Mouse (Mus musculus): ENCODE measurements around the gene Pak1.

DNA sequence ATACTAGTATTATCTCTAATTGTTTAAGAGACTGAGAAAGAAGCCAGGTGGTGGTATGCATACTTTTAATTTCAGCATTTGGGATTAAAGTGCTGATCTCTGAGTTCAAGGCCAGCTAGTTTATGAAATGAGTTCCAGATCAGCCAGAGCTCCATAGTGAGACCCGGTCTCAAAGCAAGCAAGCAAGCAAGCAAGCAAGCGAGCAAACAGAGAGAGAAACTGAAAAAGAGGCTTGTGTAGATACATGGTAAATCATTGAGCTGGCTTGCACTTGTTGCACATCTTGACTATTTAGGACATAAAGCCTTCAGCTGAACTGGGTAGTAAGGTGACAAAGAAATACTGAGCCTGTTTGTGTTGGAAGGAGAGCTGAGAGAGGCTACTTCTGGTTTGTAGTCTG is 44.6 kb downstream of the Pak1 start:
- TF ChIP-seq TCF12 (IDR thresholded peaks at IDR 0.05; ENCODE audit: low read depth, low read length) = no peak
- no peak for TF ChIP-seq NRF1 (IDR thresholded peaks at IDR 0.05; ENCODE audit: insufficient read depth, low read depth, low read length, poor library complexity, severe bottlenecking)
- no peak for TF ChIP-seq MAFK (IDR thresholded peaks at IDR 0.05; ENCODE audit: borderline replicate concordance, low read depth, low read length)
- no peak for TF ChIP-seq EP300 (IDR thresholded peaks at IDR 0.05; ENCODE audit: low read depth in 1 of 2, low read length in 2 of 2)
- TF ChIP-seq POLR2A (IDR thresholded peaks at IDR 0.05; ENCODE audit: control insufficient read depth in 1 of 2, insufficient read depth in 1 of 2, low read depth in 1 of 2, low read length in 2 of 2, poor library complexity in 1 of 2) = no peak
- no peak for TF ChIP-seq CHD2 (IDR thresholded peaks at IDR 0.05; ENCODE audit: low read length)
- no peak for TF ChIP-seq BHLHE40 (IDR thresholded peaks at IDR 0.05; ENCODE audit: borderline replicate concordance, low read depth, low read length)
- no peak for TF ChIP-seq USF2 (IDR thresholded peaks at IDR 0.05; ENCODE audit: borderline replicate concordance in 1 of 2, insufficient read depth in 1 of 2, low read depth in 1 of 2, low read length in 2 of 2)
- no peak for TF ChIP-seq E2F4 (IDR thresholded peaks at IDR 0.05; ENCODE audit: borderline replicate concordance, low read depth, low read length)
